Mouse (Mus musculus) midbrain, embryonic 11.5 days (tissue): ENCODE results near the gene Scamp4. TPM values are rescaled to one million over a fixed set of nuclear protein-coding genes. Genes with fewer than 3 reads are reported as not detected.
A peak's percentile ranks its signal among the peaks of the same experiment; 100 is the strongest.

Experiments
- ATAC-seq: fragments of 200-750 bp; cut with Nextera tagmentation; 2 replicates; pipeline ENCODE4 v1.8.0; 2017; ENCODE audit warnings: moderate TSS enrichment, moderate library complexity; ENCODE audit not compliant: low FRiP score
- DNase-seq: peaks from one replicate; pipeline ENCODE4 v3.0.0; 2015; ENCODE audit warnings: low spot score; ENCODE audit errors: missing footprints
- H3K27ac ChIP-seq: fragments of 300-500 bp; sonication (generic); 2 replicates; pipeline ENCODE4 v1.5.1; 2014; ENCODE audit warnings: low read depth, low read length
- H3K27me3 ChIP-seq: fragments of 300-500 bp; sonication (generic); 2 replicates; pipeline ENCODE4 v1.6.1; 2014; ENCODE audit warnings: mild to moderate bottlenecking, low read length, moderate library complexity, mixed read lengths; ENCODE audit not compliant: control insufficient read depth, insufficient read depth
- H3K36me3 ChIP-seq: fragments of 300-500 bp; sonication (generic); 2 replicates; pipeline ENCODE4 v1.6.1; 2014; ENCODE audit warnings: mild to moderate bottlenecking, low read length, moderate library complexity, mixed read lengths; ENCODE audit not compliant: control insufficient read depth, insufficient read depth
- H3K4me1 ChIP-seq: fragments of 300-500 bp; sonication (generic); 2 replicates; pipeline ENCODE4 v1.6.1; 2014; ENCODE audit warnings: low read length; ENCODE audit not compliant: control insufficient read depth, insufficient read depth
- H3K4me2 ChIP-seq: fragments of 300-500 bp; sonication (generic); 2 replicates; pipeline ENCODE4 v1.6.1; 2014; ENCODE audit warnings: mild to moderate bottlenecking, moderate library complexity
- H3K4me3 ChIP-seq: fragments of 300-500 bp; sonication (generic); 2 replicates; pipeline ENCODE4 v1.5.1; 2014; ENCODE audit warnings: low read depth, low read length
- H3K9ac ChIP-seq: fragments of 300-500 bp; sonication (generic); 2 replicates; pipeline ENCODE4 v1.6.1; 2014; ENCODE audit warnings: low read length
- H3K9me3 ChIP-seq: fragments of 300-500 bp; sonication (generic); 2 replicates; pipeline ENCODE4 v1.6.1; 2016; ENCODE audit warnings: low read length; ENCODE audit not compliant: control insufficient read depth
- WGBS: fragments of 180-500 bp; shearing (Covaris S2); extraction: QIAGEN DNeasy Blood & Tissue Kit; methylation state at CpG from one replicate; pipeline ENCODE4 v1.1.7; 2014; 5-methylcytosine and 5-hydroxymethylcytosine counted together
- polyA plus RNA-seq: library from polyadenylated mRNA; unstranded; fragments of >200 nt; fragmentation: Nextera tagmentation; extraction: Ambion mirVana; gene quantifications from 2 replicates; pipeline ENCODE4 v1.2.1, GENCODE M21; 2014

The Scamp4 gene
- polyA plus RNA-seq, 1 experiment from 2014 or later: 62.3 TPM

GRCm38 (mm10) chr10:80614351-80614750, 11.7 kb downstream of the Scamp4 start:
- Histone ChIP-seq H3K9me3 (no peaks in the 10 kb centered on the region), H3K9ac (no peak overlapping the region), H3K27me3 (no peaks in the 10 kb centered on the region), H3K4me2 (no peak overlapping the region), H3K4me1 (no peaks in the 10 kb centered on the region), H3K36me3 (peaks cover 7% of the 10 kb centered on the region), H3K27ac (no peak overlapping the region), H3K4me3 (no peak overlapping the region)
- WGBS: 90% methylated on average over 6 of the region's 6 CpGs
- DNase-seq (no peak), ATAC-seq (no peak)

GRCm38 (mm10) chr10:80618181-80618580, 15.5 kb downstream of the Scamp4 start:
- Histone ChIP-seq H3K9me3 (no peaks in the 10 kb centered on the region), H3K27ac (no peak overlapping the region), H3K4me3 (no peak overlapping the region), H3K9ac (no peak overlapping the region), H3K36me3 (peaks cover 7% of the 10 kb centered on the region), H3K4me2 (no peak overlapping the region), H3K27me3 (no peaks in the 10 kb centered on the region), H3K4me1 (peaks cover 7% of the 10 kb centered on the region)
- DNase-seq: no peak
- 83% methylated on average over 9 of the region's 9 CpGs for WGBS
- no peak for ATAC-seq

DNA sequence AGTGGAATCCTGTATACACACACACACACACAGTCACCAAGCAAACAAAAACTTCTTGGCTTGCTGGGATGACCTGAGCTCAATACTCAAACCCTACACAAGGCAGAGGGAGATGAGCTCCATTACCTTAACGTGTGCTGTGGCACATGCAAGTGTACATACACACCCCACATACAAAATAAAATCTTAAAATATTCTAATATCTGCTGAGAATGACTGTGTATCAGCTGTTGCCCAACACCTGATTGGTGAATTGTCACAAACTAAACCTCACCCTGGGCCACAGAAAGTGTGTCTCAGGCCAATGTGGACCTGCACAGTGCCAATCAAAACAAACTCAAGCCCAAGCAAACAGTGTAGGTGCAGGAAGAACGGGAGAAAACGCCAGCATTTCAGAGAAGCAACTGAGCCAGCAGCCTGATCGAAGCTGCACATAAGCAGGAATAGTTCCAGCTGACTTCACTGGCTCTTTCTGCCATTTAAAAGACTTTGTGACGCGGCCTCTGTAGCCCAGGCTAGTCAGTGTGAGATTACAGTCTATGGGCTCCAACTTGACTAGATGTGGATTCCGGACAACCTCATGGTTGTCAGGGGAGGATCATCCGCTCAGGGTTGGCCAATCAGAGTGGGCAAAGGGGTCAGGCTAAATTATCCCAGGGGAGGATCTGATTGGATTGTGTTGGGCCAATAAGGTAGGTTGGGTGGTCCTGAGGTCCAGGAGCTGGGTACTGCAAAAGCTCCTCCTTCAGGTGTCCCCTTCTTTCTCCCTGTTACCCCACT, 17.0 kb downstream of the Scamp4 start:
- peaks cover 20% of the 10 kb centered on the region for H3K4me1 ChIP-seq
- H3K9me3 ChIP-seq: no peaks in the 10 kb centered on the region
- no peak overlapping the region for H3K4me3 ChIP-seq
- no peak overlapping the region for H3K9ac ChIP-seq
- WGBS: 30% methylated on average over 8 of the region's 8 CpGs
- DNase-seq (no peak), ATAC-seq (no peak)
- no peaks in the 10 kb centered on the region for H3K27me3 ChIP-seq
- H3K36me3 ChIP-seq: peaks cover 4% of the 10 kb centered on the region
- no peak overlapping the region for H3K27ac ChIP-seq
- no peak overlapping the region for H3K4me2 ChIP-seq

- Histone ChIP-seq H3K27ac (no peak overlapping the region), H3K4me1 (peaks cover 20% of the 10 kb centered on the region), H3K36me3 (peaks cover 3% of the 10 kb centered on the region; the same call in 1 of the 2 replicates), H3K4me3 (no peak overlapping the region), H3K9ac (no peak overlapping the region), H3K4me2 (no peak overlapping the region), H3K27me3 (no peaks in the 10 kb centered on the region), H3K9me3 (no peaks in the 10 kb centered on the region)
- ATAC-seq (no peak), DNase-seq (no peak)
- 84% methylated on average over 9 of the region's 9 CpGs for WGBS
Observed at GRCm38 (mm10) chr10:80620365-80620764, 17.7 kb downstream of the Scamp4 start.

DNA sequence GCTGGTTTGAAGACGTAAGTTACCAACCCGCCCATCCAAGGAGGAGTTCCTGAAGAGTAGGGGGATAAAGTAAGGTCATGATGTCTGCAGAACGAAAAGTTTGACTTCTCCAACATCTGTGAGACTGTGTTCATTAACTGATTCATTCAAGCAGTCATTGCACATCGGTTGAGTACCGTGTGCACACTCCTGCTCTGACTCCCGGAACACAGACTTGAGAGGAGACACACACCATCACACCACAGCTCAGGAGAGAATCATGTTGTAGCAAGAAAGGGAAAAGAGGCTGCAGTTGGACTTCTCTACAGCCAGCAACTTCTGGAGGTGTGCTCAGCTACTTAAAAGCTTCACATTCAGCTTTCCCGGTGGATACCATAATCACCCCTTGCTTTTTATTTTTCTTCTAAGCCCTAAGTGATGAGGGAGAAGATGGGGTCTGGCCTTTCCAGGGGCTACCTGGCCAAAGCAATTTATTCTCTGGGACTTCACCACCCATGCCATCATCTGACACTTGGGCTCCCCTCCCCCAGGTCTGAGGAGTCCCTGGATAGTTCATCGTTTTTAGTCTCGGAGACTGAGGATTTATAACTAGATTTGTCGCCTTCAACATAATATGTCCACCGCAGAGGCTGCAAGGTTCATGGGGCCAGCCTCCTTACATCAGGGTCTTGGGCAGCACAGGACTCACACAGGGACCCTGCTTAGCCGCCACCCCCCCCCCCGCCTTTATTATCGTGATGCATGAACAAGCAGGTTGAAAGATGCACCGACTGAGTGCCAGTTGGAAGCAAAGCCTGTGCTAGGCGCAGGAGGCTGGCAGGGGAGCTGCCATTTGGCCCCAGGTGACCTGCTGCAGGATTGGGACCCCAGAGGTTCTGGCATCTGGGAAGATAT, 18.4 kb downstream of the Scamp4 start:
- 58% methylated on average over 16 of the region's 16 CpGs for WGBS
- no peaks in the 10 kb centered on the region for H3K27me3 ChIP-seq
- peak overlapping the region; percentile 90 for H3K4me3 ChIP-seq
- DNase-seq (no peak), ATAC-seq (no peak)
- H3K4me2 ChIP-seq: peak overlapping the region; percentile 72
- no peaks in the 10 kb centered on the region for H3K9me3 ChIP-seq
- peak overlapping the region; percentile 93 for H3K27ac ChIP-seq
- peak overlapping the region; percentile 59 for H3K9ac ChIP-seq
- H3K36me3 ChIP-seq: no peaks in the 10 kb centered on the region
- H3K4me1 ChIP-seq: peaks cover 20% of the 10 kb centered on the region

- 5% methylated on average over 9 of the region's 9 CpGs for WGBS
- DNase-seq: peak; percentile 85
- Histone ChIP-seq H3K4me3 (peak overlapping the region; percentile 90), H3K4me1 (peaks cover 20% of the 10 kb centered on the region), H3K27ac (peak overlapping the region; percentile 93), H3K4me2 (peak overlapping the region; percentile 72), H3K27me3 (no peaks in the 10 kb centered on the region), H3K36me3 (no peaks in the 10 kb centered on the region), H3K9ac (peak overlapping the region; percentile 59), H3K9me3 (no peaks in the 10 kb centered on the region)
- ATAC-seq: peak; percentile 0; the same call in 1 of the 2 replicates
Observed at GRCm38 (mm10) chr10:80621690-80621939, 18.9 kb downstream of the Scamp4 start.

- peak overlapping the region; percentile 93 for H3K27ac ChIP-seq
- peak overlapping the region; percentile 90 for H3K9ac ChIP-seq
- no peaks in the 10 kb centered on the region for H3K36me3 ChIP-seq
- peaks cover 20% of the 10 kb centered on the region for H3K4me1 ChIP-seq
- no peaks in the 10 kb centered on the region for H3K27me3 ChIP-seq
- peak overlapping the region; percentile 98 for H3K4me2 ChIP-seq
- ATAC-seq (peak; percentile 96), DNase-seq (peak; percentile 100)
- WGBS: 0% methylated on average over 64 of the region's 64 CpGs
- H3K4me3 ChIP-seq: peak overlapping the region; percentile 90
- no peaks in the 10 kb centered on the region for H3K9me3 ChIP-seq
Observed at GRCm38 (mm10) chr10:80621940-80622660, 19.4 kb downstream of the Scamp4 start.

- no peak; the same call in 1 of the 2 replicates for ATAC-seq
- Histone ChIP-seq H3K9me3 (no peaks in the 10 kb centered on the region), H3K36me3 (no peaks in the 10 kb centered on the region), H3K27me3 (no peaks in the 10 kb centered on the region), H3K4me2 (peak within 1 kb of the TSS; percentile 98), H3K4me1 (peaks cover 24% of the 10 kb centered on the region), H3K27ac (peak within 1 kb of the TSS; percentile 93), H3K4me3 (peak within 1 kb of the TSS; percentile 90), H3K9ac (peak within 1 kb of the TSS; percentile 90)
- peak; percentile 88 for DNase-seq
- under 1% methylated on average over 79 of the region's 85 CpGs for WGBS
Observed at GRCm38 (mm10) chr10:80622661-80623456, 20.2 kb downstream of the Scamp4 start, which contains the start of gene Csnk1g2. Gene Csnk1g2, plus strand, starts transcription at chr10:80622838.
